Mouse (Mus musculus): ENCODE measurements at regions not wholly inside any gene's neighbourhood (a gene's known extent, or its start where the extent isn't known, plus 50 kb on each side); places are given as distances from the start of the nearest gene placed in this dataset.

- TF ChIP-seq CTCF (IDR thresholded peaks at IDR 0.05; ENCODE audit: borderline replicate concordance, insufficient read depth, low read depth, low read length), result no peak
- no peak for TF ChIP-seq POLR2A (IDR thresholded peaks at IDR 0.05; ENCODE audit: borderline replicate concordance, insufficient read depth, low read length)
Measured at GRCm38 (mm10) chr19:56132911-56133562, 153.9 kb upstream of the Habp2 start.

Measured in cerebellum, adult 2 months (tissue).